Mouse (Mus musculus): ENCODE results near the gene Cacng1. TPM values are rescaled to one million over a fixed set of nuclear protein-coding genes. Genes with fewer than 3 reads are reported as not detected.
A peak's percentile ranks its signal among the peaks of the same experiment; 100 is the strongest.

The Cacng1 gene
- total and polyA plus RNA-seq, 2 experiments from 2014 or later = 1.1 to 2.1 TPM

- Histone ChIP-seq H3K4me2 (ENCODE audit: low read depth) (no peak overlapping the region), H3K4me1 (ENCODE audit: insufficient read depth) (no peaks in the 10 kb centered on the region), H3K36me3 (ENCODE audit: insufficient read depth) (peaks cover 20% of the 10 kb centered on the region), H3K27ac (ENCODE audit: low read depth, low read length) (peak overlapping the region; percentile 29; the same call in 1 of the 2 replicates), H3K4me3 (ENCODE audit: low read depth, low read length) (no peak overlapping the region), H3K9ac (no peak overlapping the region), H3K9me3 (ENCODE audit: low read length) (no peaks in the 10 kb centered on the region), H3K27me3 (ENCODE audit: insufficient read depth, low read length) (no peaks in the 10 kb centered on the region)
- ATAC-seq = no peak
- DNase-seq = no peak
- 81% methylated on average over 7 of the region's 7 CpGs for WGBS
- TF ChIP-seq CTCF (IDR thresholded peaks at IDR 0.05; ENCODE audit: low read depth) = no peak
Measured at GRCm38 (mm10) chr11:107729141-107729540, 12.8 kb upstream of the Cacng1 start.

- H3K27ac ChIP-seq (ENCODE audit: low read depth, low read length) = 0 out of 2 replicates have a peak overlapping the region, but pooled peaks have one; percentile 29
- WGBS = 78% methylated on average over 13 of the region's 13 CpGs
- DNase-seq (peak; percentile 41), ATAC-seq (peak; percentile 78)
- no peak overlapping the region for H3K4me2 ChIP-seq (ENCODE audit: low read depth)
- peak; percentile 26 for TF ChIP-seq CTCF (IDR thresholded peaks at IDR 0.05; ENCODE audit: low read depth)
- H3K4me1 ChIP-seq (ENCODE audit: insufficient read depth) = no peaks in the 10 kb centered on the region
- H3K9me3 ChIP-seq (ENCODE audit: low read length) = no peaks in the 10 kb centered on the region
- no peak overlapping the region for H3K4me3 ChIP-seq (ENCODE audit: low read depth, low read length)
- peaks cover 15% of the 10 kb centered on the region for H3K36me3 ChIP-seq (ENCODE audit: insufficient read depth)
- no peaks in the 10 kb centered on the region for H3K27me3 ChIP-seq (ENCODE audit: insufficient read depth, low read length)
- H3K9ac ChIP-seq = no peak overlapping the region
Measured at GRCm38 (mm10) chr11:107728073-107728863, 11.9 kb upstream of the Cacng1 start.

DNA sequence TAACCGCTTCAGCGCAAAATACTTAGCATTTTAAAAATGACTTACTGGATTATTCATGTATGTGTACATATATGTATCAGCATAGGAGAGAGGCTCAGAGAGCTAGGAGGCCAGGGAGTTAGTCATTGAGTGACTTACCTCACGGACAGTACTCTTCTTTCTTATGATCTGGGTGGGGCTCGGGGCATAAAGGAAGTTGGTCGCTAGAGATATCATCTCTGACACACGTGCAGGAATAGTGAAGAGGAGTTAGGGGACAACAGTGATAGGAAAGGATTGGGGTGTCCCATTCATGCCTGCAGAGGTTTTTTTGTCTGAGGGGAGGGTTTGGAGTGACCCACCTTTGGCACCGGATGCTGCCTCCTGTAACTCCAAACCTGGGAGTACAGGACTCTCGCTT lies 8.3 kb upstream of the Cacng1 start:
- H3K9ac ChIP-seq = no peak overlapping the region
- no peaks in the 10 kb centered on the region; the same call in 1 of the 2 replicates for H3K36me3 ChIP-seq (ENCODE audit: insufficient read depth)
- no peak overlapping the region for H3K4me2 ChIP-seq (ENCODE audit: low read depth)
- DNase-seq (no peak), ATAC-seq (no peak)
- no peaks in the 10 kb centered on the region for H3K27me3 ChIP-seq (ENCODE audit: insufficient read depth, low read length)
- WGBS = 92% methylated on average over 8 of the region's 8 CpGs
- H3K4me1 ChIP-seq (ENCODE audit: insufficient read depth) = no peaks in the 10 kb centered on the region
- no peak overlapping the region for H3K4me3 ChIP-seq (ENCODE audit: low read depth, low read length)
- no peak overlapping the region for H3K27ac ChIP-seq (ENCODE audit: low read depth, low read length)
- no peak for TF ChIP-seq CTCF (IDR thresholded peaks at IDR 0.05; ENCODE audit: low read depth)
- no peaks in the 10 kb centered on the region for H3K9me3 ChIP-seq (ENCODE audit: low read length)

- Histone ChIP-seq H3K4me1 (ENCODE audit: insufficient read depth) (no peaks in the 10 kb centered on the region), H3K27ac (ENCODE audit: low read depth, low read length) (no peak overlapping the region), H3K9ac (no peak overlapping the region), H3K27me3 (ENCODE audit: insufficient read depth, low read length) (no peaks in the 10 kb centered on the region), H3K9me3 (ENCODE audit: low read length) (no peaks in the 10 kb centered on the region), H3K4me3 (ENCODE audit: low read depth, low read length) (no peak overlapping the region), H3K36me3 (ENCODE audit: insufficient read depth) (no peaks in the 10 kb centered on the region; the same call in 1 of the 2 replicates), H3K4me2 (ENCODE audit: low read depth) (no peak overlapping the region)
- DNase-seq (no peak), ATAC-seq (no peak)
- 71% methylated on average over 7 of the region's 7 CpGs for WGBS
- TF ChIP-seq CTCF (IDR thresholded peaks at IDR 0.05; ENCODE audit: low read depth) = no peak
Measured at GRCm38 (mm10) chr11:107721057-107721456, 4.7 kb upstream of the Cacng1 start.

DNA sequence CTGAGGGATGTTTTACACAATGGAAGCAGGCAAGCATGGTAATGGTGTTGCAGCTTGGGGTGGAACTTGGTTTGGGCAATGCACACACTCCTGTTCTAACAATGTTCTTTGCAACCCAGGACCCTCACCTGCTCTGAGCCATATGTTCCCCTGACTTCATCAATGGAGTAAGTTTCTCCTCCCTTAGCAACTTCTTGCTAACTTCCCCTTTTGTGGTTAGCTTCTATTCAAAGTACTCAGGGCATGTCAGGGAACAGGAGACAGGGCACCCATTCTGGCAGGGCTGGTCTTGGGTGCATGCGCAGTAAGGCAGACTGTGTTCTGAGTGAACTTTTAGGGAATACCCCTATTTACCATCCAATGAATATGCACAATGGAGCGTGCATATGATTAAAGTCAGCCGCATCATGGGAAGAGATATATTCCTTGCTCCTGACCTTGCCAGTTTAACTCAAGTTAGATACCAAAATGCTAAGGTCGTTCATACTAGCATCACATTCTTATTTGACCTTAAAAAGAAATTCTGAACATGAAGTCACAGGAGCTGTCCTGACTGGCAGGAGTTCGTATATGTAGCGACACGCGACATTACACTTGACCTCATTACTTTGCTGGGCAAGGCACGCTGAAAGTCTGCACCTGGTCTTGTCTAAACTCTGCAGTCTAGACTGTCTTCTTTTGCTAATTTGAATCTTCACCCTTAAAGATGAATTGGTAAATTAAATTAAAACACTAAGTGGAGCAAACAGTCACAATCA lies 4.1 kb upstream of the Cacng1 start:
- 88% methylated on average over 9 of the region's 9 CpGs for WGBS
- DNase-seq = no peak

DNA sequence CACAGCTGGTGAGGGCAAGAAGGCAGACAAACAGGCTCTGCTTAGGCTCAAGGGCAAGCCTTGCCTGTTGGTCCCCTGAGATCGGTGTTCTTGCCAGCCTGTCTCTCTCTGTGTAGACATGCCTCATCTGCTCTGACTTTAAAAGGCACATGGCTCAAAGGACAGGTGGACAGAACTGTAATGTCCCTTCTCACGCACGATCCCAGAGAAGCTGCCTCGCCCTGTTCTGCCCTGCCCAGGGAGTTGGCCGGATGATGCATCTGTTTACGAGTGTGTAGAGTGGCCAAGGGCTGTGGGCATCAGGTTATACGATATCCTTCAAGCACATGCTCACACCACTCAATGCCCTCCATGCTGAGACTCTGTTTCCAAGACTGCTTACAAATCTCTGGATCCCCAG lies 2.0 kb downstream of the Cacng1 start:
- 89% methylated on average over 7 of the region's 7 CpGs for WGBS
- Histone ChIP-seq H3K4me1 (ENCODE audit: insufficient read depth) (no peaks in the 10 kb centered on the region), H3K9ac (no peak overlapping the region), H3K4me3 (ENCODE audit: low read depth, low read length) (no peak overlapping the region), H3K27me3 (ENCODE audit: insufficient read depth, low read length) (no peaks in the 10 kb centered on the region), H3K27ac (ENCODE audit: low read depth, low read length) (no peak overlapping the region), H3K36me3 (ENCODE audit: insufficient read depth) (no peaks in the 10 kb centered on the region), H3K9me3 (ENCODE audit: low read length) (no peaks in the 10 kb centered on the region), H3K4me2 (ENCODE audit: low read depth) (no peak overlapping the region)
- ATAC-seq (no peak), DNase-seq (no peak)
- no peak for TF ChIP-seq CTCF (IDR thresholded peaks at IDR 0.05; ENCODE audit: low read depth)

More for the DNA sequence above, 4.1 kb upstream of the Cacng1 start:
- no peak for TF ChIP-seq CTCF (IDR thresholded peaks at IDR 0.05; ENCODE audit: low read depth)
- H3K9ac ChIP-seq = no peak overlapping the region
- no peak for ATAC-seq
- no peak overlapping the region for H3K27ac ChIP-seq (ENCODE audit: low read depth, low read length)
- no peaks in the 10 kb centered on the region for H3K4me1 ChIP-seq (ENCODE audit: insufficient read depth)
- H3K4me3 ChIP-seq (ENCODE audit: low read depth, low read length) = no peak overlapping the region
- H3K4me2 ChIP-seq (ENCODE audit: low read depth) = no peak overlapping the region
- H3K27me3 ChIP-seq (ENCODE audit: insufficient read depth, low read length) = no peaks in the 10 kb centered on the region
- no peaks in the 10 kb centered on the region; the same call in 1 of the 2 replicates for H3K36me3 ChIP-seq (ENCODE audit: insufficient read depth)
- H3K9me3 ChIP-seq (ENCODE audit: low read length) = no peaks in the 10 kb centered on the region

DNA sequence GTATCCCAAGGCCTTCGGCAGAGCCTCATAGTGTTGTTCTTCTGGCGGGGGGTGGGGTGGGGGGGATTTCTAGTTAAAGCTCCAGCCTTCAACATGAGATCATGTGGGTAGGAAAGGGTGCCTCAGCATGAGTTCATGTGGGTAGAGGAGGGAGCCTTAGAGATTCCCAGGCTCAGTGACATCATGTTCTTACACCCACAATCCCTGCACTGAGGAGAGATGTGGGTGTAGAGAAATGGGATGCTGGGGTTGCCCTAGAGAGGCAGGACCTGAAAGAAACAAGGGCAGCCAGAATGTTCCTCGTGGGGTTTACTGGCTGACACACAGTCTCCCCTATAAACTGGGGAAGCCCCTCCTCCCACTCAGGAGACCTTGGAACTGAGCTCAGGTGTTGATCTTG lies 5.9 kb downstream of the Cacng1 start:
- DNase-seq (no peak), ATAC-seq (no peak)
- Histone ChIP-seq H3K4me2 (ENCODE audit: low read depth) (no peak overlapping the region), H3K4me1 (ENCODE audit: insufficient read depth) (no peaks in the 10 kb centered on the region), H3K9ac (no peak overlapping the region), H3K27me3 (ENCODE audit: insufficient read depth, low read length) (no peaks in the 10 kb centered on the region), H3K36me3 (ENCODE audit: insufficient read depth) (no peaks in the 10 kb centered on the region), H3K27ac (ENCODE audit: low read depth, low read length) (no peak overlapping the region), H3K4me3 (ENCODE audit: low read depth, low read length) (no peak overlapping the region), H3K9me3 (ENCODE audit: low read length) (no peaks in the 10 kb centered on the region)
- 81% methylated on average over 3 of the region's 3 CpGs for WGBS
- no peak for TF ChIP-seq CTCF (IDR thresholded peaks at IDR 0.05; ENCODE audit: low read depth)

Data from forebrain, postnatal 0 days (tissue).